Mouse (Mus musculus): ENCODE data around the gene Foxr1. TPM values are rescaled to one million over a fixed set of nuclear protein-coding genes. Genes with fewer than 3 reads are reported as not detected.

Gene Foxr1
- polyA plus RNA-seq, 1 experiment from 2014 or later: not detected

- no peaks in the 10 kb centered on the region for H3K9me3 ChIP-seq
- H3K4me3 ChIP-seq: peak overlapping the region; percentile 87
- peak overlapping the region; percentile 62 for H3K4me2 ChIP-seq
- H3K9ac ChIP-seq: peak overlapping the region; percentile 87
- H3K36me3 ChIP-seq: peaks cover 70% of the 10 kb centered on the region
- WGBS: under 1% methylated on average over 24 of the region's 24 CpGs
- peak; percentile 18 for ATAC-seq (ENCODE audit: insufficient number of reproducible peaks, low FRiP score, low TSS enrichment, low read depth)
- H3K27ac ChIP-seq: peak overlapping the region; percentile 97
- no peaks in the 10 kb centered on the region for H3K27me3 ChIP-seq
- peaks cover 10% of the 10 kb centered on the region; the same call in 1 of the 2 replicates for H3K4me1 ChIP-seq
Measured at GRCm38 (mm10) chr9:44407752-44408097, 33.2 kb downstream of the Foxr1 start.

DNA sequence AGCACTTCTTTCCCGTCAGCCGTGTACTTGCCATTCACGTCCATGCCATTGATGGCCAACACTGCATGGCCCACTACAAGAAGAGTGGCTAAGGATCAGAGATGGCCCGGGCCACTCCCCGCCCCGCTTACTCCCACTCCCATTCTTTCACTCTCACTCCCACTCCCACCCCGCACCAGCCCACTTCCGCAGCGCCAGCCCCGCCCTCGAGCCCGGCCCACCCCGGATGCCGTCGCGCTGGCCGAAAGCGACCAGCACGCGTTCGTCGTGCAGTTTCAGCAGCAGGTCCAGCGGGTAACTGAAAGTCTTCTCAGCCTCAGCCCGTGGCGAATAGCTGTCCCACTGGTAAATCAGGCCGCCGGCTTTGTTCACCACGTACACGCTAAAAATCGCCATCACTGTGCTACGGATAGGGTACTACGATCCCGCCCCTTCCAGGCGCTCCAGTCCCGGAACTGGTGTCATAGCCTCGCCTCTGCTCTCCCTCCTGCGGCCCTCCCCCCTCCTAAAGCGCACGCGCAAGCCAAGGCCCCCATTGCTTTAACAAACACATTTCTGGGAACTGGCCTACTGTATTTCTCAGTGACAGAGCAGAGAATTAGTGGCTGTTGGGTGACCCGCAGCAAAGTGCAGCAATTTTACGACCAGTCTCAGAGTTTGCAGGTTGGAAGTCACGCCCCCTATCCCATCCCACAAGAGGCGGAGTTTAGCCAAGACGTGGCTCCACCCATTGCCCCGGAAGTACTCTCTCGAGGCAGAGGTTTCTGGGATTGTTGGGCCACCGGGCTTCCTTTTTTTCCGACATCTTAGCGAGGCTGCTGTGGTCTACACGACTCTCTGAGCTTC lies 33.8 kb downstream of the Foxr1 start, which contains the start of the genes Rps25 and Trappc4:
TSS of gene Rps25 (plus strand) at position 234 of the 846 bp plus-strand sequence.
TSS of gene Trappc4 (minus strand) at position 695 of the 846 bp plus-strand sequence.
- under 1% methylated on average over 51 of the region's 51 CpGs for WGBS
- peaks cover 10% of the 10 kb centered on the region; the same call in 1 of the 2 replicates for H3K4me1 ChIP-seq

DNA sequence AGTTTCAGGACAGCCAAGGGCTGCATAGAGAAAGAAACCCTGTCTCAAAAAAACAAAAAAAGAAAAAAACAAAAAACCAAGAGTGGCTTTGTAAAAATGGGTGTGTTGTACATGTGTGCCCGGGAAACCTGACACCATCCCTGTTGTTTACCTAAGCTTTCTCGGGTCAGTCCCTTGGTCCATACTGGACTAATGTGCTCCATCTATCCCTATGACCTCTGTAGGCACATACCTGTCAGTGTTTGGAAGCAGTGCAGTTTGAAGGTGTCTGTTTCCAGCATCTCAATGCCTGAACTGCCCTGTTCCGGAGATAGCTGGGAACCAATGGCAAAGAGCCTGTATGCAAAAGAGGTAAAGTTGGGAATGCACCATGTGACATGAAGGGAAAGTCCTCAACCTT lies 35.9 kb downstream of the Foxr1 start:
- 83% methylated on average over 3 of the region's 3 CpGs for WGBS
- Histone ChIP-seq H3K9ac (no peak overlapping the region), H3K4me3 (no peak overlapping the region), H3K27me3 (no peaks in the 10 kb centered on the region), H3K9me3 (no peaks in the 10 kb centered on the region), H3K27ac (no peak overlapping the region), H3K36me3 (peaks cover 69% of the 10 kb centered on the region), H3K4me1 (peaks cover 10% of the 10 kb centered on the region; the same call in 1 of the 2 replicates), H3K4me2 (no peak overlapping the region)
- no peak for ATAC-seq (ENCODE audit: insufficient number of reproducible peaks, low FRiP score, low TSS enrichment, low read depth)

More for the DNA sequence above, 33.8 kb downstream of the Foxr1 start, which contains the start of the genes Rps25 and Trappc4:
- H3K9me3 ChIP-seq: no peaks in the 10 kb centered on the region
- peak within 1 kb of the TSS; percentile 87 for H3K9ac ChIP-seq
- peak within 1 kb of the TSS; percentile 87 for H3K4me3 ChIP-seq
- H3K27me3 ChIP-seq: no peaks in the 10 kb centered on the region
- peak within 1 kb of the TSS; percentile 62 for H3K4me2 ChIP-seq
- H3K27ac ChIP-seq: peak within 1 kb of the TSS; percentile 97
- H3K36me3 ChIP-seq: peaks cover 70% of the 10 kb centered on the region
- ATAC-seq (ENCODE audit: insufficient number of reproducible peaks, low FRiP score, low TSS enrichment, low read depth): peak; percentile 97

- Histone ChIP-seq H3K36me3 (peaks cover 67% of the 10 kb centered on the region), H3K9me3 (no peaks in the 10 kb centered on the region), H3K4me3 (no peak overlapping the region), H3K27ac (no peak overlapping the region), H3K27me3 (0 out of 2 replicates have a peak, but pooled peaks cover 3% of the 10 kb centered on the region), H3K4me1 (peaks cover 24% of the 10 kb centered on the region; the same call in 1 of the 2 replicates), H3K4me2 (no peak overlapping the region), H3K9ac (no peak overlapping the region)
- no peak for ATAC-seq (ENCODE audit: insufficient number of reproducible peaks, low FRiP score, low TSS enrichment, low read depth)
- WGBS: 89% methylated on average over 4 of the region's 4 CpGs
Measured at GRCm38 (mm10) chr9:44401081-44401480, 39.9 kb downstream of the Foxr1 start.

GRCm38 (mm10) chr9:44399795-44400114 lies 41.2 kb downstream of the Foxr1 start:
- no peaks in the 10 kb centered on the region for H3K9me3 ChIP-seq
- WGBS: 89% methylated on average over 6 of the region's 6 CpGs
- H3K4me2 ChIP-seq: no peak overlapping the region
- no peak overlapping the region for H3K9ac ChIP-seq
- ATAC-seq (ENCODE audit: insufficient number of reproducible peaks, low FRiP score, low TSS enrichment, low read depth): no peak
- H3K4me1 ChIP-seq: peaks cover 21% of the 10 kb centered on the region; the same call in 1 of the 2 replicates
- H3K27ac ChIP-seq: no peak overlapping the region
- peaks cover 56% of the 10 kb centered on the region for H3K36me3 ChIP-seq
- no peak overlapping the region for H3K4me3 ChIP-seq
- H3K27me3 ChIP-seq: 0 out of 2 replicates have a peak, but pooled peaks cover 3% of the 10 kb centered on the region

- ATAC-seq (ENCODE audit: insufficient number of reproducible peaks, low FRiP score, low TSS enrichment, low read depth): no peak
- Histone ChIP-seq H3K4me1 (peaks cover 21% of the 10 kb centered on the region; the same call in 1 of the 2 replicates), H3K9ac (no peak overlapping the region), H3K9me3 (no peaks in the 10 kb centered on the region), H3K27me3 (0 out of 2 replicates have a peak, but pooled peaks cover 3% of the 10 kb centered on the region), H3K4me3 (no peak overlapping the region), H3K27ac (no peak overlapping the region), H3K4me2 (no peak overlapping the region), H3K36me3 (peaks cover 51% of the 10 kb centered on the region)
- 84% methylated on average over 13 of the region's 13 CpGs for WGBS
Measured at GRCm38 (mm10) chr9:44399114-44399794, 41.7 kb downstream of the Foxr1 start.

DNA sequence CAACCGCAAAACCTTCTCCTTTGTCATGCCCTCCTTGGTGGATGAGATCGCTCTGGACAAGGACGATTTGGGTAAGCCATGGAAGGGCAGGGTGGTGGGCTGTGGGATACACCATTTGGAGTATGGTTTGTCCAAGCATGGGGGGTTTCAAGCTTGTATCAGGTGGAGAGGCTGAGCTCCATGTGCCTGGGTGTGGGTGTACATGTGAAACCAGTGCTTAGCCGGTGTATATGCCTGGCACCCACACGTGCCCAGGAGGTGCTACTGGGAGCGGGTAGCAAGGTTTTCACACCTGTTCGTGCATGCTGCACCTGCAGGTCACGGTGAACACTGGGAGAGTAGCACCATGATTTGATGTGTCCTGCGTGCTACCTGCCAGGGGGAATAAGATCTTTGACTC lies 42.4 kb downstream of the Foxr1 start:
- WGBS: 86% methylated on average over 9 of the region's 9 CpGs
- H3K9me3 ChIP-seq: no peaks in the 10 kb centered on the region
- no peak for ATAC-seq (ENCODE audit: insufficient number of reproducible peaks, low FRiP score, low TSS enrichment, low read depth)
- no peak overlapping the region for H3K9ac ChIP-seq
- no peak overlapping the region for H3K27ac ChIP-seq
- peaks cover 44% of the 10 kb centered on the region for H3K36me3 ChIP-seq
- peaks cover 21% of the 10 kb centered on the region; the same call in 1 of the 2 replicates for H3K4me1 ChIP-seq
- H3K27me3 ChIP-seq: 0 out of 2 replicates have a peak, but pooled peaks cover 3% of the 10 kb centered on the region
- no peak overlapping the region for H3K4me3 ChIP-seq
- no peak overlapping the region for H3K4me2 ChIP-seq

DNA sequence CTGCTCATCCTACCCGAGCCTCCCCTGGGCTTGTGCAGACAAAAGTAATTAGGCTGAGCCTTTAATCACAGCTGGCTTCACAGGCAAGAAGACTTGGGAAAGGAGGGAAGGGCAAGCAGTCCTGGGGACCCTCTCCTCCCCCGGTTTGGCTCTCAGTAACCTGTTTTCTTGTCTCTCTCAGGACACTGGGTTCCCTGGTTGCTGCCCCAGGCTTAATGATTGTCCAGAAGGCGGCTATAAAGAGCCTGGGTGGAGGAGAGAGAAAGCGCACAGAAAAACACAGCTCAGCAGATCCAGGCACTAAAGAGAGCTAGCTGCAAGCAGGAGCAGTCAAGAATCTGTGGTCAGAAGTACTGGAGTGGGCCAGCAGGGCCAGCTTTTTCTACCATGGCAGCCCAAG lies 42.8 kb downstream of the Foxr1 start:
- Histone ChIP-seq H3K9ac (no peak overlapping the region), H3K4me3 (no peak overlapping the region), H3K27ac (no peak overlapping the region), H3K4me2 (peak overlapping the region; percentile 94), H3K4me1 (peaks cover 21% of the 10 kb centered on the region; the same call in 1 of the 2 replicates), H3K36me3 (peaks cover 40% of the 10 kb centered on the region), H3K27me3 (0 out of 2 replicates have a peak, but pooled peaks cover 3% of the 10 kb centered on the region), H3K9me3 (no peaks in the 10 kb centered on the region)
- ATAC-seq (ENCODE audit: insufficient number of reproducible peaks, low FRiP score, low TSS enrichment, low read depth): no peak
- 15% methylated on average over 4 of the region's 4 CpGs for WGBS

DNA sequence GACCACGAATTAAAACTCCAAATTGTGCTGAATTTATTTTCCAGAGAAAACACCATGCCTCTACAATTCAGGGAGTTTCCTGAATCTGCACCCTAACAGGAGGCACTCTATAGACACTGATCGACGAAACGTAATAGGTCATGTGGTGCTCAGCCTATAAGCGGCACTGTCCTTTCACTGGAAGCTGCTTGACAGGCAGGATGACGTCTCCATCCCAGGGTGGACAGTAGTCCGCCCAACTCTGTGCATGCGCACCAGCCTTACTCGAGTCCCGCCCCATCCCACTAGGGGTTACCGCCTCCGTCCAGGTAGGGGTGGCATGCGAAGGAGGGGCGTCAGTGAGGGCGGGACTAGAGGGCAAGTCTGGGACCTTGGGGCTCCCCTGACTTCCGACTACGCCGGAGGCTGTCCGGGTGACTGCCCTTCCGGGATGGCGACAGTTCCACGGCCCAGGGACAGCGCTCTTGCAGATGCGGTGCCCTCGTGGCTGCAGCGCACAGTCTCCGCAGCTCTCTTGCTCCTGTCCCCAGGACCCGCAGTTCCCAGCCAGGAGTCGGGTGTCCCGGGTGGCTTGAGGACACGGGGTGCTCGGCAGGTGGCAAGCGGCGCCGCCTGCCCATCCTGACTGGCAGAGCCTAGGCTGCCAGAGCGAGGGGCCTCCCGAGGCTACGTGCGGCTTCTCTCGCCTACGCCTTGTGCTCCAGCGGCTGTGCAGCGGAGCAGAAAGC lies 44.1 kb downstream of the Foxr1 start, which contains the start of gene Slc37a4:
TSS of gene Slc37a4 (plus strand) at position 169 of the 728 bp plus-strand sequence.
- under 1% methylated on average over 43 of the region's 43 CpGs for WGBS
- peak within 1 kb of the TSS; percentile 75 for H3K9ac ChIP-seq
- peak within 1 kb of the TSS; percentile 94 for H3K4me2 ChIP-seq
- 0 out of 2 replicates have a peak, but pooled peaks cover 3% of the 10 kb centered on the region for H3K27me3 ChIP-seq
- peaks cover 21% of the 10 kb centered on the region; the same call in 1 of the 2 replicates for H3K4me1 ChIP-seq
- H3K4me3 ChIP-seq: peak within 1 kb of the TSS; percentile 66
- H3K27ac ChIP-seq: peak within 1 kb of the TSS; percentile 81
- ATAC-seq (ENCODE audit: insufficient number of reproducible peaks, low FRiP score, low TSS enrichment, low read depth): peak; percentile 97
- H3K9me3 ChIP-seq: no peaks in the 10 kb centered on the region
- peaks cover 31% of the 10 kb centered on the region for H3K36me3 ChIP-seq

GRCm38 (mm10) chr9:44391466-44391865 lies 49.5 kb downstream of the Foxr1 start:
- no peak overlapping the region for H3K9ac ChIP-seq
- H3K4me2 ChIP-seq: no peak overlapping the region
- 44% methylated on average over 4 of the region's 4 CpGs for WGBS
- H3K36me3 ChIP-seq: peaks cover 51% of the 10 kb centered on the region
- no peaks in the 10 kb centered on the region for H3K27me3 ChIP-seq
- no peaks in the 10 kb centered on the region for H3K4me1 ChIP-seq
- no peaks in the 10 kb centered on the region for H3K9me3 ChIP-seq
- no peak overlapping the region for H3K27ac ChIP-seq
- H3K4me3 ChIP-seq: no peak overlapping the region
- ATAC-seq (ENCODE audit: insufficient number of reproducible peaks, low FRiP score, low TSS enrichment, low read depth): no peak

DNA sequence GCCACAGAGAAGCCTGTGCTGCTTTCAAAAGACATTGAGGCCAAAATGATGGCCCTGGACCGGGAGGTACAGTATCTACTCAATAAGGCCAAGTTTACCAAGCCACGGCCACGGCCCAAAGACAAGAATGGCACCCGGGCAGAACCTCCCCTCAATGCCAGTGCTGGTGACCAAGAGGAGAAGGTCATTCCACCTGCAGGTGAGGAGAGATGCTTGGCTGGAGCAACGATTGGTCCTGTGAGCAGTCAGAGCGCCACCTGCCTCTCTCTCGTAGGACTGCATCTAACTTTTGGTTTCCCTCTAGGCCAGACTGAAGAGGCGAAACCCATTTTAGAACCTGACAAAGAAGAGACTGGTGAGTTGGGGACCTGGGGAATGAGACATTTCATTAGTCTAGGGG lies 51.7 kb downstream of the Foxr1 start:
- Histone ChIP-seq H3K9me3 (no peaks in the 10 kb centered on the region), H3K9ac (no peak overlapping the region), H3K27ac (no peak overlapping the region), H3K4me3 (no peak overlapping the region), H3K36me3 (peaks cover 73% of the 10 kb centered on the region), H3K4me1 (no peaks in the 10 kb centered on the region), H3K4me2 (no peak overlapping the region), H3K27me3 (no peaks in the 10 kb centered on the region)
- WGBS: 58% methylated on average over 8 of the region's 8 CpGs
- no peak for ATAC-seq (ENCODE audit: insufficient number of reproducible peaks, low FRiP score, low TSS enrichment, low read depth)

All from limb, embryonic 15.5 days (tissue).